Mouse (Mus musculus): ENCODE data around the gene Akap8l. TPM values are rescaled to one million over a fixed set of nuclear protein-coding genes. Genes with fewer than 3 reads are reported as not detected.

The Akap8l gene
- polyA plus RNA-seq, 1 experiment from 2014 or later = 93.0 TPM

Small RNAs within 50 kb of the gene (microRNA-seq; reads per million reads assigned to microRNA genes)
- 0.91 reads per million for gene Gm22201

Other genes starting within 250 kb of the Akap8l start
- 23.7 and 24.5 TPM in 2 replicates for gene Notch3, start 183.8 kb downstream of the Akap8l start, polyA plus RNA-seq (2016; fragmentation: Nextera tagmentation; extraction: Ambion mirVana)
- gene Ephx3, start 161.1 kb downstream of the Akap8l start, polyA plus RNA-seq (2016; fragmentation: Nextera tagmentation; extraction: Ambion mirVana) = 0.12 TPM in 1 of 2 replicates, not detected in the other
- 116 and 122 TPM in 2 replicates for gene Brd4, start 65.9 kb downstream of the Akap8l start, polyA plus RNA-seq (2016; fragmentation: Nextera tagmentation; extraction: Ambion mirVana)
- gene Akap8, start 29.4 kb downstream of the Akap8l start, polyA plus RNA-seq (2016; fragmentation: Nextera tagmentation; extraction: Ambion mirVana) = 152 and 159 TPM in 2 replicates
- 35.1 and 35.2 TPM in 2 replicates for gene Wiz, start 38.8 kb upstream of the Akap8l start, polyA plus RNA-seq (2016; fragmentation: Nextera tagmentation; extraction: Ambion mirVana)
- 0.64 and 0.85 TPM in 2 replicates for gene Rasal3, start 53.0 kb upstream of the Akap8l start, polyA plus RNA-seq (2016; fragmentation: Nextera tagmentation; extraction: Ambion mirVana)
- not detected in 2 replicates for gene Pglyrp2, start 73.6 kb upstream of the Akap8l start, polyA plus RNA-seq (2016; fragmentation: Nextera tagmentation; extraction: Ambion mirVana)
- gene Cyp4f39, start 102.1 kb upstream of the Akap8l start, polyA plus RNA-seq (2016; fragmentation: Nextera tagmentation; extraction: Ambion mirVana) = 0.44 and 0.63 TPM in 2 replicates
- gene Cyp4f17, start 155.4 kb upstream of the Akap8l start, polyA plus RNA-seq (2016; fragmentation: Nextera tagmentation; extraction: Ambion mirVana) = 7.6 and 8.9 TPM in 2 replicates
- gene Cyp4f16, start 186.0 kb upstream of the Akap8l start, polyA plus RNA-seq (2016; fragmentation: Nextera tagmentation; extraction: Ambion mirVana) = 14.0 and 17.0 TPM in 2 replicates